22 mouse cellular contexts compared by ENCODE assay signal in the genomic region with DNA sequence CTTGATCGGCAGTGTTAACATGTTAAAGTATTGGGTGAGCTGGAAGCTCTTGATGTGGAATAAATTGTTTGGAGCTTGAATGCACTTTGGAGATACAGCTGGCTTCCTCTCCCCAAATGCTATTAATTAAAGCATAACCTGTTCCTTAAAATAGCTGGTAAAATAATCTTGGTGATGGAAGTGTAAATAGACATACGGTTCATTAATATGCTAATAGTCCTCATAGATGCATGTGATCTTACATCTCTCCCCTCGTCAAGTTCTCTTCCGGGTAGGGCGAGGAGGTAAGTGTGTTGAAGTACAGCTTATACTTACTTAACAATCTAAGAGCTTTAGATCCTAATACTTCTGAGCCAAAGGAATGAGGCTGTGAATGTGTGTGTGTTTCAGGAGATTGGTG.
DNase-seq lines count a peak whose midpoint lies in the region; ATAC-seq and TF ChIP-seq lines count a peak whose summit lies in the region.
"Had no signal": no experiment of that assay in that cellular context is flagged by ENCODE, and none has a peak within 500 bp of the region (broad histone marks: within the 10 kb centered on the region; RNA-seq: fewer than 3 reads in every experiment).

No protein-coding gene starts in this region.

- H3K36me3 ChIP-seq in liver, embryonic 13.5 days: no peaks in the 10 kb centered on the region
- H3K36me3 ChIP-seq in liver, postnatal 0 days (replicated peaks; ENCODE audit: insufficient read depth, low read length): no peaks in the 10 kb centered on the region
- peaks cover 31% of the 10 kb centered on the region for H3K36me3 ChIP-seq in megakaryocyte, embryonic 14.5 days (replicated peaks; ENCODE audit: low read length)
- H3K36me3 ChIP-seq: embryonic facial prominence, embryonic 13.5 days; forebrain, embryonic 12.5 days; heart, embryonic 10.5 days; hindbrain, embryonic 12.5 days had no signal

- H3K4me3 ChIP-seq in liver, embryonic 13.5 days (replicated peaks): no peak overlapping the region
- H3K4me3 ChIP-seq in liver, postnatal 0 days (ENCODE audit: low read depth, low read length): no peak overlapping the region
- H3K4me3 ChIP-seq in megakaryocyte, embryonic 14.5 days (replicated peaks): peak overlapping the region; percentile 5
- H3K4me3 ChIP-seq: embryonic facial prominence, embryonic 13.5 days; forebrain, embryonic 12.5 days; heart, embryonic 10.5 days; hindbrain, embryonic 12.5 days had no signal

- no peaks in the 10 kb centered on the region for H3K27me3 ChIP-seq in liver, embryonic 13.5 days
- no peaks in the 10 kb centered on the region for H3K27me3 ChIP-seq in liver, postnatal 0 days (ENCODE audit: insufficient read depth, low read length)
- H3K27me3 ChIP-seq in megakaryocyte, embryonic 14.5 days (replicated peaks): no peaks in the 10 kb centered on the region
- H3K27me3 ChIP-seq: embryonic facial prominence, embryonic 13.5 days; forebrain, embryonic 12.5 days; hindbrain, embryonic 12.5 days had no signal

- no peak overlapping the region for H3K9ac ChIP-seq in liver, embryonic 13.5 days
- no peak overlapping the region for H3K9ac ChIP-seq in liver, postnatal 0 days (replicated peaks)
- H3K9ac ChIP-seq: embryonic facial prominence, embryonic 13.5 days; forebrain, embryonic 12.5 days; hindbrain, embryonic 12.5 days had no signal

- TF ChIP-seq EP300 in liver, postnatal 0 days (IDR thresholded peaks at IDR 0.05; ENCODE audit: low read depth): no peak

- no peak for TF ChIP-seq CTCF in liver, postnatal 0 days (IDR thresholded peaks at IDR 0.05; ENCODE audit: low read depth)

- no peak for DNase-seq in liver, embryonic 13.5 days
- DNase-seq in liver, postnatal 0 days: no peak
- no peak for DNase-seq in adrenal gland, postnatal 10 days
- no peak for DNase-seq in retina, postnatal 1 day
- DNase-seq: adrenal gland, postnatal 14 days; B cell, adult 2 months; cerebellum, adult 11-12 months; cerebellum, adult 9-10 months; cerebellum, postnatal 25 days; gastrocnemius, postnatal 10 days; heart, adult 18-20 months; heart, postnatal 10 days; heart, postnatal 4 days had no signal

- no peaks in the 10 kb centered on the region for H3K9me3 ChIP-seq in liver, embryonic 13.5 days (replicated peaks)
- H3K9me3 ChIP-seq in liver, postnatal 0 days (ENCODE audit: low read length): no peaks in the 10 kb centered on the region
- H3K9me3 ChIP-seq in megakaryocyte, embryonic 14.5 days: no peaks in the 10 kb centered on the region
- H3K9me3 ChIP-seq: embryonic facial prominence, embryonic 13.5 days; forebrain, embryonic 12.5 days; heart, embryonic 10.5 days; hindbrain, embryonic 12.5 days had no signal

- ATAC-seq in liver, embryonic 13.5 days (ENCODE audit: low read depth): no peak
- no peak for ATAC-seq in liver, postnatal 0 days
- ATAC-seq in megakaryocyte, adult 5-6 weeks (ENCODE audit: poor library complexity, severe bottlenecking): no peak
- ATAC-seq in activated CD4-positive, CD25-positive, alpha-beta regulatory T cell, adult 4 months: peak; percentile 15
- ATAC-seq: forebrain, embryonic 16.5 days; hindbrain, embryonic 16.5 days had no signal

- peaks cover 33% of the 10 kb centered on the region for H3K4me1 ChIP-seq in liver, embryonic 13.5 days (replicated peaks)
- peaks cover 7% of the 10 kb centered on the region for H3K4me1 ChIP-seq in liver, postnatal 0 days (ENCODE audit: insufficient read depth)
- H3K4me1 ChIP-seq in megakaryocyte, embryonic 14.5 days: peaks cover 76% of the 10 kb centered on the region

- 81% methylated on average over 5 of the region's 5 CpGs for WGBS in liver, embryonic 13.5 days (ENCODE audit: insufficient replicate concordance)
- WGBS in liver, postnatal 0 days (ENCODE audit: insufficient replicate concordance): 79% methylated on average over 5 of the region's 5 CpGs

- H3K27ac ChIP-seq in liver, embryonic 13.5 days: peak overlapping the region; percentile 78
- H3K27ac ChIP-seq in liver, postnatal 0 days (ENCODE audit: low read depth): no peak overlapping the region
- H3K27ac ChIP-seq: embryonic facial prominence, embryonic 13.5 days; forebrain, embryonic 12.5 days; heart, embryonic 10.5 days; hindbrain, embryonic 12.5 days had no signal

- H3K4me2 ChIP-seq in liver, embryonic 13.5 days: peak overlapping the region; percentile 45
- H3K4me2 ChIP-seq in liver, postnatal 0 days (ENCODE audit: low read depth, low read length): no peak overlapping the region
- H3K4me2 ChIP-seq: embryonic facial prominence, embryonic 13.5 days; forebrain, embryonic 12.5 days; hindbrain, embryonic 12.5 days had no signal
